Mouse (Mus musculus) MN1 (cell line): ENCODE measurements at regions not wholly inside any gene's neighbourhood (a gene's known extent, or its start where the extent isn't known, plus 50 kb on each side); places are given as distances from the start of the nearest gene placed in this dataset.

Source experiments
- DNase-seq: peaks from one replicate; pipeline ENCODE4 v3.0.0-alpha.2; 2016; ENCODE audit warnings: low spot score

GRCm38 (mm10) chr17:54214804-54215203, 84.0 kb downstream of the Slc5a7 start:
- DNase-seq, result peak; percentile 67

GRCm38 (mm10) chr17:54201710-54202109, 97.1 kb downstream of the Slc5a7 start:
- DNase-seq, result no peak

GRCm38 (mm10) chr17:54192231-54192573, 106.6 kb downstream of the Slc5a7 start:
- no peak for DNase-seq

- DNase-seq, result peak; percentile 87
Measured at GRCm38 (mm10) chr17:54191526-54192230, 107.2 kb downstream of the Slc5a7 start.

GRCm38 (mm10) chr17:54188997-54189553, 109.8 kb downstream of the Slc5a7 start:
- DNase-seq, result no peak

- no peak for DNase-seq
Measured at GRCm38 (mm10) chr17:54182073-54182472, 116.8 kb downstream of the Slc5a7 start.

GRCm38 (mm10) chr17:54180563-54180962, 118.3 kb downstream of the Slc5a7 start:
- DNase-seq, result no peak

GRCm38 (mm10) chr17:54170762-54171161, 128.1 kb downstream of the Slc5a7 start:
- DNase-seq, result no peak

GRCm38 (mm10) chr17:54168039-54168438, 130.8 kb downstream of the Slc5a7 start:
- peak; percentile 87 for DNase-seq

GRCm38 (mm10) chr17:54162383-54162782, 136.5 kb downstream of the Slc5a7 start:
- DNase-seq, result no peak

- DNase-seq, result peak; percentile 96
Measured at GRCm38 (mm10) chr17:54158753-54159152, 140.1 kb downstream of the Slc5a7 start.

- DNase-seq, result peak; percentile 59
Measured at GRCm38 (mm10) chr17:54158330-54158729, 140.5 kb downstream of the Slc5a7 start.

GRCm38 (mm10) chr17:54155801-54156200, 143.0 kb downstream of the Slc5a7 start:
- peak; percentile 64 for DNase-seq

- no peak for DNase-seq
Measured at GRCm38 (mm10) chr17:54154536-54154935, 144.3 kb downstream of the Slc5a7 start.
